Mouse (Mus musculus): ENCODE measurements around the gene Dock10.

DNA sequence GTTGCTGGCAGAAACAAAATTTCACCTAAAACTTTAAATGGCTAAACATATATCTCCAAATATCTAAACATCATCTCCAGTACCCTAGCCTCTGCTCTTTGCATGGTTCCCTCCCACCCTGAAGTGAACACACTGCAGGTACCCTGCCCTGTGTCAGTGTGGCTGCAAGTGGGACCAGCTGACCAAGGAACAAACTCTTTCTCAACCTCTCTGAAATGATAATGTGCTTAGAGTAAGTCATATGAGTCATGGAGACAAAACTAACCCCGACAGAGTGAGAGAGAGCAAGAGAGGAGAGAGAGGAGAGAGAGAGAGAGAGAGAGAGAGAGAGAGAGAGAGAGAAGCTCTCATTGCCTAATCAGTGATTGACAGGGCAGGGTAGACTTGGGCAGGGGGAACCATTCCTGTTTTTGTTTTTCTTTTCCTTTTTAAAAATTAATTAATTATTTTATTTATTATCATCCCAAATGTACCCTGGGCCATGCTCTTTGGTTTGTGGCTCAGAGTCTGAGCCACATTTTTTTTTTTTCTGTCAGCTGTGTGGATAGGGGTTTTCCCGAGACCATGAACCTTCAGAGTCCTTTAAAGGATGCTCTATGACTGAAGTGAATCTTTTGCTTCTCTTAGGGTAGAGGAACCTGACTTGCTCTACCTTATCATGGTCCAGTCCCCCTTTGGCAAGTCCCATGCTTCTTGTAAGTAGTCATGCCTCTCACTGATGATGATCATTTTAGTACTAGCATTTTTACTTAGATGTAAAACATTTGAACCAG, 11.4 kb downstream of the Dock10 start:
- no peak for TF ChIP-seq CTCF (IDR thresholded peaks at IDR 0.05; ENCODE audit: low read depth)
- TF ChIP-seq EP300 (IDR thresholded peaks at IDR 0.05; ENCODE audit: low read depth): no peak
